Mouse (Mus musculus) heart, embryonic 13.5 days (tissue): ENCODE data around the gene Zdhhc15. TPM values are rescaled to one million over a fixed set of nuclear protein-coding genes. Genes with fewer than 3 reads are reported as not detected.

ENCODE experiments used
- ATAC-seq: fragments of 200-750 bp; cut with Nextera tagmentation; 2 replicates; pipeline ENCODE4 v1.8.0; 2017; ENCODE audit warnings: moderate TSS enrichment; ENCODE audit not compliant: insufficient number of reproducible peaks, low FRiP score, low TSS enrichment; ENCODE audit errors: extremely low read depth
- H3K27ac ChIP-seq: fragments of 300-500 bp; sonication (generic); replicated peaks from 2 replicates; pipeline ENCODE4 v1.5.1; 2015; ENCODE audit warnings: moderate library complexity, mild to moderate bottlenecking, inconsistent platforms
- H3K27me3 ChIP-seq: fragments of 300-500 bp; sonication (generic); replicated peaks from 2 replicates; pipeline ENCODE4 v1.6.1; 2015; ENCODE audit warnings: mild to moderate bottlenecking, inconsistent platforms
- H3K36me3 ChIP-seq: fragments of 300-500 bp; sonication (generic); 2 replicates; pipeline ENCODE4 v1.6.1; 2015; ENCODE audit warnings: mild to moderate bottlenecking, inconsistent platforms
- H3K4me1 ChIP-seq: fragments of 300-500 bp; sonication (generic); 2 replicates; pipeline ENCODE4 v1.6.1; 2015; ENCODE audit warnings: inconsistent platforms
- H3K4me2 ChIP-seq: fragments of 300-500 bp; sonication (generic); 2 replicates; pipeline ENCODE4 v1.6.1; 2015; ENCODE audit warnings: inconsistent platforms, mild to moderate bottlenecking, moderate library complexity
- H3K4me3 ChIP-seq: fragments of 300-500 bp; sonication (generic); 2 replicates; pipeline ENCODE4 v1.5.1; 2015; ENCODE audit warnings: moderate library complexity, mild to moderate bottlenecking, inconsistent platforms
- H3K9ac ChIP-seq: fragments of 300-500 bp; sonication (generic); 2 replicates; pipeline ENCODE4 v1.6.1; 2015; ENCODE audit warnings: inconsistent platforms, mild to moderate bottlenecking, moderate library complexity
- H3K9me3 ChIP-seq: fragments of 300-500 bp; sonication (generic); 2 replicates; pipeline ENCODE4 v1.6.1; 2016; ENCODE audit warnings: inconsistent platforms
- WGBS: fragments of 180-500 bp; shearing (Covaris S2); methylation state at CpG from one replicate; pipeline ENCODE4 v1.1.7; 2015; ENCODE audit warnings: mixed read lengths; 5-methylcytosine and 5-hydroxymethylcytosine counted together
- polyA plus RNA-seq: library from polyadenylated mRNA; unstranded; fragments of >200 nt; fragmentation: Nextera tagmentation; extraction: Ambion mirVana; gene quantifications from 2 replicates; pipeline ENCODE4 v1.2.1, GENCODE M21; 2015

Gene Zdhhc15
- polyA plus RNA-seq, 1 experiment from 2014 or later, result 5.2 TPM

DNA sequence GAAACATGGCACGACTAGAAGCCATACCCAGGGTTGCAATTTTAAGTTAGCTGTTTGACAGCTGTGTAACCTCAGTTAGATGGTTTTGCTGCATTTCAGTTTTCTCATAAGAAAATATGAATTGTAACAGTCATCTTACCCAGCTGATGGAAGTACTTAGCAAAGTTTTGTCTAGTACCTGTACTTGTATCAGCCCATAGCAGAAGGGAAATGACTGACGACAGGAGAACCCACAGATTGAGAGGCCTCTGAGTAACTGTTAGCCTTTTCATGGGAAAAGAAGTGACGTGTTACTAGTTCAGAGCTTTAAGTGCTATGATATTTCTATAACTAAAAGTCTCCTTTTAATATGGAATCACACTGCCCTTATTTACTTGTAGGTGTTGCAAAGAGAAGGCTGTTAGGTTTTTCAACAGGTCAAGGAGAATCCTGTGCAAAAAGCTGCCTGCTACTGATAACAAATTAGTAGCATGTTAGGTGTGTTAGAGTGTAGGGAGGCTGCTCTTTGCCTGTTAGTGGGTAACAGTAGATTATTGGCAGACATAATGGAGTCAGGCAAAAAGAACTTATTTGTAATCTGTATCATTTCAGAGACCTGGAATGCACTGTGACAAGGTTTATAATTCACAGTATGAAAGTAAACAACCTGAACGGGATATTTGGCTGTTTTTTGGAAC, 126.8 kb downstream of the Zdhhc15 start:
- H3K4me1 ChIP-seq, result no peaks in the 10 kb centered on the region
- no peak for ATAC-seq
- H3K27ac ChIP-seq, result no peak overlapping the region
- H3K9ac ChIP-seq, result no peak overlapping the region
- H3K27me3 ChIP-seq, result peaks cover 10% of the 10 kb centered on the region
- no peak overlapping the region for H3K4me2 ChIP-seq
- H3K4me3 ChIP-seq, result no peak overlapping the region
- 64% methylated on average over 4 of the region's 4 CpGs for WGBS
- H3K36me3 ChIP-seq, result no peaks in the 10 kb centered on the region
- no peaks in the 10 kb centered on the region for H3K9me3 ChIP-seq

DNA sequence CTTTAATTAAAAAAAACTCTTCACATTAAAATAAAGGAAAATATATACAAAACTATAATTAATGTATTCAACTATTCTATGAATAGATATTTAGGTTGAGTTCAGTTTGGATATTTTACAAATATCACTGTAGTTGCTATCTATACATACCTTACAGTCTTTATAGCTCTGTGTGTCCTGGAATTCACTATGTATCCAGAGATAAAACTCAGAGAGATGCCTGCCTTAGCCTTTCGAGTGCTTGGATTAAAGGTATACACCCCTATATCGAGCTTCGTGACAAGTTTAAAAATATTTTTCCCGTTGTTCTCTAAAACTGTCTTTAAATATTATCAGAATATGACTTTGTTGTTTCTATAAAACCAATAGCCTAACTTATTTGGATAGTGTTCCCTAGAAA, 128.2 kb downstream of the Zdhhc15 start:
- no peak for ATAC-seq

DNA sequence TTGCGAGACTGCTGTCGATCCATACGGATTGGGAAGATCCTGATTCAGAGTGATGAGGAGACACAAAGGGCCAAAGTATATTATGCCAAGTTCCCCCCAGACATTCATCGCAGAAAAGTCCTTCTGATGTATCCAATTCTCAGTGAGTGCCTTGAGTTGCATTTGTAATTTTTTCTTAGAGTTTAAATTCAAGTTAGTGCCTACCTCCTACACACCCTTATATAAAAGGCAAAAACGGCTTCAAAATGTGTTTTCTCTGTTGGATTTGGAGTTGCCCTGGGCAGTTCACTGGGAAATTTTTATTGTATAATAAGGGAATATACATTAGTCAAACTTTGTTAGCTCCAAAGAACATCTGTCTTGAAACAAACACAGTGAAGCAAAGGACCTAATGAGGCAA, 169.1 kb downstream of the Zdhhc15 start:
- Histone ChIP-seq H3K4me3 (no peak overlapping the region), H3K27me3 (peaks cover 11% of the 10 kb centered on the region; the same call in 1 of the 2 replicates), H3K27ac (no peak overlapping the region), H3K4me2 (no peak overlapping the region), H3K9me3 (no peaks in the 10 kb centered on the region), H3K9ac (no peak overlapping the region), H3K36me3 (0 out of 2 replicates have a peak, but pooled peaks cover under 1% of the 10 kb centered on the region), H3K4me1 (no peaks in the 10 kb centered on the region)
- no peak for ATAC-seq
- 82% methylated on average over 5 of the region's 5 CpGs for WGBS

More for the DNA sequence above, 128.2 kb downstream of the Zdhhc15 start:
- peaks cover 14% of the 10 kb centered on the region for H3K27me3 ChIP-seq
- no peak overlapping the region for H3K4me3 ChIP-seq
- H3K27ac ChIP-seq, result no peak overlapping the region
- no peaks in the 10 kb centered on the region for H3K9me3 ChIP-seq
- no peaks in the 10 kb centered on the region for H3K36me3 ChIP-seq
- no peak overlapping the region for H3K9ac ChIP-seq
- no peak overlapping the region for H3K4me2 ChIP-seq
- no peaks in the 10 kb centered on the region for H3K4me1 ChIP-seq
- 70% methylated on average over 4 of the region's 4 CpGs for WGBS

DNA sequence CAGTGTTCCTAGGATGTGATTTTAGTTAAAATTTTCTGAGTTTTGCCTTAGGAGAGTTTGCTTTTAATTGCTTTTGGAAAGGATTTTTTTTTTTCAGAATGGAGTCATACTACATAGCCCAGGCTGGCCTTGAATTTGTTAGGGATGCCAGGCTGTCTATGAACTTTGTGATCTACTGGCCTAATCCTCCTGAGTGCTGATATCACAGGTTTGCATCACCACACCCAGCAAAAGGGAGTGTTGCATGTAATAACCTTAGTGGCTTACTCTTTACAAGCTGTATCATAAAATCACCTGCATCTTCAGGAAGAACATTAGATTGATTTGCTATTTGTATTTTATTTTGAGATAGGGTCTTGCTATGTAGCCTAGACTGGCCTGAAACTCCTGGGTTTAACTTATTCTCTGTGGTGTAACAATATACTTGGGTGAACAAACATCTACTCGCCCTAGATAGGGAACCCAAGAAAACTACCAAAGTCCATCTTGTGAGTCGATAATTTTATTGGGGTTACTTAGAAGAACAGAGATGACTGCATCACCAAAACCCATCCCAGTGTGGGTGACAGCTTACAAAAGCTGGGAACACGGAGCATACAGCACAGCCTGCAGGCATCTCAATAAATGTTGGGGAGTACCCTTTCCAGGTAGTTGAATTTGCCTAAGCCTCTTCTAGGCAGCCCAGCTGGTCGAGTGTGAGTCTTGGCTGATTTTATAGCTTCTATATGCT, 181.1 kb downstream of the Zdhhc15 start:
- peaks cover 3% of the 10 kb centered on the region for H3K27me3 ChIP-seq
- 51% methylated on average over 4 of the region's 4 CpGs for WGBS
- H3K4me1 ChIP-seq, result no peaks in the 10 kb centered on the region
- H3K4me2 ChIP-seq, result no peak overlapping the region
- H3K4me3 ChIP-seq, result no peak overlapping the region
- H3K9ac ChIP-seq, result no peak overlapping the region
- ATAC-seq, result no peak
- H3K27ac ChIP-seq, result no peak overlapping the region
- H3K36me3 ChIP-seq, result no peaks in the 10 kb centered on the region
- no peaks in the 10 kb centered on the region for H3K9me3 ChIP-seq

DNA sequence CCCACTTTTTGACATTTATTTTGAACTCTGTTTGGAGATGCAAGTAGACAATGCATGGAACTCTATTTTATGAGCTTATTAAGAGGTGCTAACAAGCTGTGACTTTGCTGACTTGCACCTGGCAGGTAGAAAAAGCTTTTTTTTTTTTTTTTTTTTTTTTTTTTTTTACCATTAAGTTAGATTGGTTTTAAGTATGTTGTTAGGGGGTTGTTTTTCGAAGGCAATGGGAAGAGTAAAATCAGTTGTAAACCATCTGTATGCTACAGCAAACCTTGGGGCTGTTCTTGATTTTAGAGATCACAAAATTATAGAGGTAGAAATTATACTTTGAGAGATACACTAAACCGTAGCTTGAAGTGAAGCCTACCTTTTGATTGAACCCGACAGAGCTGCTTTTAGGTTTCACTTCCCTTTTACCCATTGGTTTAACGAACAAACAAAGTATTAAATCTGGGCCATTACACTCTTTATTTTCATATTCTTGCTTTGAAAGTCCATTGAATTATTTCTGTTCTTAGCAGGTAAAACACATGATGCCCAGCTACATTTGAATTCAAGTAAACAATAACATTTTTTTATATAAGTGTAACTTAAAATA, 181.9 kb downstream of the Zdhhc15 start:
- no peaks in the 10 kb centered on the region for H3K36me3 ChIP-seq
- no peak overlapping the region for H3K4me3 ChIP-seq
- peaks cover 3% of the 10 kb centered on the region for H3K27me3 ChIP-seq
- ATAC-seq, result no peak
- H3K9me3 ChIP-seq, result no peaks in the 10 kb centered on the region
- WGBS, result 76% methylated on average over 4 of the region's 4 CpGs
- H3K27ac ChIP-seq, result no peak overlapping the region
- H3K4me1 ChIP-seq, result 0 out of 2 replicates have a peak, but pooled peaks cover 3% of the 10 kb centered on the region
- H3K4me2 ChIP-seq, result no peak overlapping the region
- H3K9ac ChIP-seq, result no peak overlapping the region

DNA sequence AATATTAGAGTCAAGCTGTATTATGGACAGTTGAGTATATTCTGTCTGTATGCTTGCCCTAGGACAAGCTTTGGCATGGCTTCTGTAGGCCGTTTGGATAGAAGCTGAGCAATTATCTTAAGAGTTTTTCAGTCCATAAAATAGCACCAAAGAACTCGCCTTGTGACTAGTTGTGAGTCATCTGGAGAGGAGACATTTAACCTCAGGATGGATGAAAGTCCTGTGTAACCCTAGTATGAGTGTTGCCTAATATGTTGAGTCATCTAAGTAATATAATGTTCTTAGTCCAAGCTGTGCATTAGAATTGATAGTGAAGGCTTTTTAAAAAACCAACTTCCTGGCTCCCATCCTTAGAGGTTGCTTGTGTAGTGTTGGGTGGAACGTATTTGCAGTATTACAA, 182.8 kb downstream of the Zdhhc15 start:
- ATAC-seq, result no peak
- Histone ChIP-seq H3K4me3 (no peak overlapping the region), H3K9ac (no peak overlapping the region), H3K9me3 (no peaks in the 10 kb centered on the region), H3K27ac (no peak overlapping the region), H3K4me1 (0 out of 2 replicates have a peak, but pooled peaks cover 3% of the 10 kb centered on the region), H3K27me3 (peaks cover 5% of the 10 kb centered on the region), H3K36me3 (no peaks in the 10 kb centered on the region), H3K4me2 (no peak overlapping the region)
- WGBS, result 67% methylated on average over 3 of the region's 3 CpGs

Other genes starting within 250 kb of the Zdhhc15 start
- gene Uprt, start 188.2 kb downstream of the Zdhhc15 start, polyA plus RNA-seq, result 1.3 and 1.4 TPM in 2 replicates
- gene Magee2, start 186.2 kb upstream of the Zdhhc15 start, polyA plus RNA-seq, result 1.6 and 1.8 TPM in 2 replicates